Mouse (Mus musculus): ENCODE results near the gene Cdkal1. TPM values are rescaled to one million over a fixed set of nuclear protein-coding genes. Genes with fewer than 3 reads are reported as not detected.

Gene Cdkal1
- polyA plus RNA-seq, 1 experiment = 4.4 TPM

- no peak overlapping the region for H3K27ac ChIP-seq (ENCODE audit: insufficient read depth, low read depth, low read length)
- H3K36me3 ChIP-seq (ENCODE audit: control insufficient read depth, insufficient read depth, low read length) = no peaks in the 10 kb centered on the region
- DNase-seq = no peak
- H3K27me3 ChIP-seq (replicated peaks; ENCODE audit: control insufficient read depth, insufficient read depth, low read length) = no peaks in the 10 kb centered on the region
- TF ChIP-seq CTCF (conservative IDR thresholded peaks at IDR 0.05; ENCODE audit: insufficient read depth, insufficient read length, low read depth, low read length) (no peak), POLR2A (IDR thresholded peaks at IDR 0.05; ENCODE audit: low read depth, low read length) (no peak)
- H3K4me1 ChIP-seq (ENCODE audit: control insufficient read depth, insufficient read depth, low read length) = no peaks in the 10 kb centered on the region
- WGBS = 82% methylated on average over 2 of the region's 2 CpGs
- H3K4me3 ChIP-seq (ENCODE audit: insufficient read depth, low read depth, low read length) = no peak overlapping the region
Measured at GRCm38 (mm10) chr13:29826469-29826868, 29.0 kb downstream of the Cdkal1 start.

GRCm38 (mm10) chr13:29826041-29826440, 29.4 kb downstream of the Cdkal1 start:
- Histone ChIP-seq H3K4me1 (ENCODE audit: control insufficient read depth, insufficient read depth, low read length) (no peaks in the 10 kb centered on the region), H3K27me3 (replicated peaks; ENCODE audit: control insufficient read depth, insufficient read depth, low read length) (no peaks in the 10 kb centered on the region), H3K36me3 (ENCODE audit: control insufficient read depth, insufficient read depth, low read length) (no peaks in the 10 kb centered on the region), H3K27ac (ENCODE audit: insufficient read depth, low read depth, low read length) (no peak overlapping the region), H3K4me3 (ENCODE audit: insufficient read depth, low read depth, low read length) (no peak overlapping the region)
- no peak for TF ChIP-seq CTCF (conservative IDR thresholded peaks at IDR 0.05; ENCODE audit: insufficient read depth, insufficient read length, low read depth, low read length)
- TF ChIP-seq POLR2A (IDR thresholded peaks at IDR 0.05; ENCODE audit: low read depth, low read length) = no peak
- DNase-seq = no peak

- Histone ChIP-seq H3K27me3 (replicated peaks; ENCODE audit: control insufficient read depth, insufficient read depth, low read length) (no peaks in the 10 kb centered on the region), H3K4me3 (ENCODE audit: insufficient read depth, low read depth, low read length) (no peak overlapping the region), H3K36me3 (ENCODE audit: control insufficient read depth, insufficient read depth, low read length) (no peaks in the 10 kb centered on the region), H3K4me1 (ENCODE audit: control insufficient read depth, insufficient read depth, low read length) (no peaks in the 10 kb centered on the region), H3K27ac (ENCODE audit: insufficient read depth, low read depth, low read length) (no peak overlapping the region)
- 71% methylated on average over 4 of the region's 4 CpGs for WGBS
- no peak for TF ChIP-seq CTCF (conservative IDR thresholded peaks at IDR 0.05; ENCODE audit: insufficient read depth, insufficient read length, low read depth, low read length)
- TF ChIP-seq POLR2A (IDR thresholded peaks at IDR 0.05; ENCODE audit: low read depth, low read length) = no peak
- peak; percentile 15 for DNase-seq
Measured at GRCm38 (mm10) chr13:29824797-29825196, 30.7 kb downstream of the Cdkal1 start.

GRCm38 (mm10) chr13:29824326-29824725, 31.1 kb downstream of the Cdkal1 start:
- no peak overlapping the region for H3K27ac ChIP-seq (ENCODE audit: insufficient read depth, low read depth, low read length)
- TF ChIP-seq CTCF (conservative IDR thresholded peaks at IDR 0.05; ENCODE audit: insufficient read depth, insufficient read length, low read depth, low read length) (no peak), POLR2A (IDR thresholded peaks at IDR 0.05; ENCODE audit: low read depth, low read length) (no peak)
- H3K36me3 ChIP-seq (ENCODE audit: control insufficient read depth, insufficient read depth, low read length) = no peaks in the 10 kb centered on the region
- no peaks in the 10 kb centered on the region for H3K27me3 ChIP-seq (replicated peaks; ENCODE audit: control insufficient read depth, insufficient read depth, low read length)
- no peak overlapping the region for H3K4me3 ChIP-seq (ENCODE audit: insufficient read depth, low read depth, low read length)
- DNase-seq = no peak
- no peaks in the 10 kb centered on the region for H3K4me1 ChIP-seq (ENCODE audit: control insufficient read depth, insufficient read depth, low read length)
- 87% methylated on average over 8 of the region's 8 CpGs for WGBS

DNA sequence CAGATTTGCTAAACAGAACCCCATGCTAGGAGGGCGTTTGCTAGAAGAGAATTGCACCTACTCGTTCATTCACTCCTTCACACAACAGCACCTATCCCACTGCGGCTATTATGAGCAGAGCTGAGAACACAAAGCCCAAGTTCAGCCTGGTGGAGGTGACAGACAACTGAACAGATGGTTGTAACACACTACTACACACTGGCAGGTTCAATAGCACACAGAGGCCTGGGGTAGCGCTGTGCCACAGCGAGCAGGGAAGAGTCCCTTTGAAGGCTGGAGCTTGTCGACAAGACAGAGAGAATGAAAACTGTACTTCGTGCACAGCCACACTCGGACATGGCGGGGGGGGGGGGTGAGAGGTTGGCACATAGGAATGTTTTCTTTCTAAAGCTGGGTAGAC, 31.6 kb downstream of the Cdkal1 start:
- no peaks in the 10 kb centered on the region for H3K27me3 ChIP-seq (replicated peaks; ENCODE audit: control insufficient read depth, insufficient read depth, low read length)
- no peak for DNase-seq
- no peaks in the 10 kb centered on the region for H3K36me3 ChIP-seq (ENCODE audit: control insufficient read depth, insufficient read depth, low read length)
- TF ChIP-seq POLR2A (IDR thresholded peaks at IDR 0.05; ENCODE audit: low read depth, low read length) (no peak), CTCF (conservative IDR thresholded peaks at IDR 0.05; ENCODE audit: insufficient read depth, insufficient read length, low read depth, low read length) (no peak)
- WGBS = 71% methylated on average over 9 of the region's 9 CpGs
- H3K4me1 ChIP-seq (ENCODE audit: control insufficient read depth, insufficient read depth, low read length) = no peaks in the 10 kb centered on the region
- no peak overlapping the region for H3K27ac ChIP-seq (ENCODE audit: insufficient read depth, low read depth, low read length)
- H3K4me3 ChIP-seq (ENCODE audit: insufficient read depth, low read depth, low read length) = no peak overlapping the region

- Histone ChIP-seq H3K4me3 (ENCODE audit: insufficient read depth, low read depth, low read length) (no peak overlapping the region), H3K4me1 (ENCODE audit: control insufficient read depth, insufficient read depth, low read length) (no peaks in the 10 kb centered on the region), H3K27me3 (replicated peaks; ENCODE audit: control insufficient read depth, insufficient read depth, low read length) (no peaks in the 10 kb centered on the region), H3K36me3 (ENCODE audit: control insufficient read depth, insufficient read depth, low read length) (no peaks in the 10 kb centered on the region), H3K27ac (ENCODE audit: insufficient read depth, low read depth, low read length) (no peak overlapping the region)
- no peak for TF ChIP-seq POLR2A (IDR thresholded peaks at IDR 0.05; ENCODE audit: low read depth, low read length)
- TF ChIP-seq CTCF (conservative IDR thresholded peaks at IDR 0.05; ENCODE audit: insufficient read depth, insufficient read length, low read depth, low read length) = no peak
- DNase-seq = no peak
- WGBS = 94% methylated on average over 8 of the region's 8 CpGs
Measured at GRCm38 (mm10) chr13:29823487-29823886, 32.0 kb downstream of the Cdkal1 start.

DNA sequence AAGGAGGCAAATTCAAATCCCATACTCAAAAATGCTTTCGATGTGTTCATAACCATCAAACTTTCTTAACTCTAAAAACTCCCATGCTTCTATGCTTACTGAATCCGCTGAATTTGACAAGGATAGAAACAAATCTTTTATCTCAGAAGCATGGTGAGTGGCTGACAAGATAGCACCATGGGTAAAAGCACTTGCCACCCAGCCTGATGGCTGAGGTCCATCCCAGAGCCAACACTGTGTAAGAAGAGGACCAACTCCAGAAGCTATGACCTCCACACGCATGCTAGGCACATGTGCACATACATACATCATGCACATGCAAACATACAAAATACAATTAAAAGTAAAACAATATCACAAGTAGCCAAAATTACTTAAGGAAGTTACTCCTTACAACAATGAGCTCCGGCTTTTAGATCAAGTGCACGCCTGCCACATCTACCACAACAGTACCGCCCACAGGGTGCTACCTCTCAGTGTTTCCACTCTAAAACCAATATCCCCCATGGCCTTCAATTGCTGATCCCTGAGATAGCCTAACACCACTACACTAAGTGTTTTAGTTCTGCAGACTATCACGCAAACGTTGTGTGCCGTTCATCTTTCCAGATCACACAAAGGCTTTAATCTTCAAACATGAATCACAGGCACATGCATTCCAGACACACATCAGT, 35.4 kb downstream of the Cdkal1 start:
- 92% methylated on average over 9 of the region's 9 CpGs for WGBS
- no peaks in the 10 kb centered on the region for H3K4me1 ChIP-seq (ENCODE audit: control insufficient read depth, insufficient read depth, low read length)
- no peak for TF ChIP-seq POLR2A (IDR thresholded peaks at IDR 0.05; ENCODE audit: low read depth, low read length)
- TF ChIP-seq CTCF (conservative IDR thresholded peaks at IDR 0.05; ENCODE audit: insufficient read depth, insufficient read length, low read depth, low read length) = no peak

More for the DNA sequence above, 35.4 kb downstream of the Cdkal1 start:
- no peaks in the 10 kb centered on the region; the same call in 1 of the 2 replicates for H3K36me3 ChIP-seq (ENCODE audit: control insufficient read depth, insufficient read depth, low read length)
- no peaks in the 10 kb centered on the region for H3K27me3 ChIP-seq (replicated peaks; ENCODE audit: control insufficient read depth, insufficient read depth, low read length)
- no peak for DNase-seq
- H3K27ac ChIP-seq (ENCODE audit: insufficient read depth, low read depth, low read length) = no peak overlapping the region
- no peak overlapping the region for H3K4me3 ChIP-seq (ENCODE audit: insufficient read depth, low read depth, low read length)
